Mouse (Mus musculus): ENCODE measurements at regions not wholly inside any gene's neighbourhood (a gene's known extent, or its start where the extent isn't known, plus 50 kb on each side); places are given as distances from the start of the nearest gene placed in this dataset.
"Not testable (repeated sequence)": the region's sequence is repeated elsewhere in the genome, so short reads cannot be mapped to it uniquely, and the experiment has no call there.

GRCm38 (mm10) chr13:20016454-20016853 lies 73.9 kb upstream of the Elmo1 start:
- TF ChIP-seq CTCF (IDR thresholded peaks at IDR 0.05; ENCODE audit: borderline replicate concordance, control insufficient read depth, extremely low read depth, insufficient read depth, low read length, poor library complexity); POLR2A (IDR thresholded peaks at IDR 0.05; ENCODE audit: control insufficient read depth, extremely low read depth, insufficient read depth, low read length, poor library complexity): not testable (repeated sequence)

All from thymus, adult 2 months (tissue).